ENCODE assay signal across 8 mouse cellular contexts in genomic region chr5:106695681-106696395, GRCm38 (mm10). TPM values are rescaled to one million over a fixed set of nuclear protein-coding genes. Genes with fewer than 3 reads are reported as not detected.
A peak's percentile ranks its signal among the peaks of the same experiment; 100 is the strongest.
DNase-seq lines count a peak whose midpoint lies in the region; ATAC-seq and TF ChIP-seq lines count a peak whose summit lies in the region.

No protein-coding gene starts in this region.

- H3K9me3 ChIP-seq in intestine, postnatal 0 days (ENCODE audit: control insufficient read depth), result no peaks in the 10 kb centered on the region
- H3K9me3 ChIP-seq in liver, embryonic 14.5 days (ENCODE audit: control insufficient read depth, low read length), result no peaks in the 10 kb centered on the region

- H3K4me1 ChIP-seq in intestine, postnatal 0 days (replicated peaks; ENCODE audit: control insufficient read depth, insufficient read depth, low read length), result no peaks in the 10 kb centered on the region
- H3K4me1 ChIP-seq in liver, embryonic 14.5 days (replicated peaks; ENCODE audit: control insufficient read depth in 2 of 2, insufficient read depth in 2 of 2, low read length in 1 of 2), result peaks cover 14 to 26% of the 10 kb centered on the region in 2 experiments

- DNase-seq in layer of hippocampus, adult 2 months (ENCODE audit: low spot score in 2 of 2), result peak in 1 of 2 experiments; percentile 42
- no peak for DNase-seq in layer of hippocampus, postnatal 36 days
- DNase-seq in gastrocnemius, postnatal 4 days (ENCODE audit: low spot score in 2 of 2), result peak; percentile 70 to 81
- DNase-seq in liver, embryonic 14.5 days (ENCODE audit: low read depth in 3 of 3, low spot score in 3 of 3), result peak in 2 of 3 experiments; percentile 31 to 39
- DNase-seq in neural tube, embryonic 10.5 days (ENCODE audit: extremely low spot score, low spot score), result peak; percentile 88
- DNase-seq in testis, postnatal 14 days (ENCODE audit: low spot score), result peak; percentile 82

- H3K4me3 ChIP-seq in layer of hippocampus, adult 2 months, result peak overlapping the region; percentile 95
- peak overlapping the region; percentile 95 for H3K4me3 ChIP-seq in intestine, postnatal 0 days (ENCODE audit: low read depth, low read length)
- H3K4me3 ChIP-seq in liver, embryonic 14.5 days (ENCODE audit: insufficient read depth in 1 of 2, low read depth in 2 of 2, low read length in 2 of 2), result peak overlapping the region; percentile 76 to 86

- ATAC-seq in common myeloid progenitor, adult 5-6 weeks (replicated peaks; ENCODE audit: low read depth, poor library complexity, severe bottlenecking), result peak; percentile 57
- peak; percentile 86 for ATAC-seq in intestine, postnatal 0 days
- peak; percentile 75 for ATAC-seq in liver, embryonic 14.5 days (ENCODE audit: insufficient read depth)

- no peaks in the 10 kb centered on the region for H3K36me3 ChIP-seq in intestine, postnatal 0 days (ENCODE audit: control insufficient read depth, insufficient read depth)
- H3K36me3 ChIP-seq in liver, embryonic 14.5 days (replicated peaks; ENCODE audit: control insufficient read depth, insufficient read depth, low read depth), result peaks cover 5% of the 10 kb centered on the region

- no peaks in the 10 kb centered on the region for H3K27me3 ChIP-seq in intestine, postnatal 0 days (replicated peaks; ENCODE audit: control insufficient read depth, insufficient read depth, low read length)
- H3K27me3 ChIP-seq in liver, embryonic 14.5 days (ENCODE audit: control insufficient read depth, insufficient read depth, low read length), result no peaks in the 10 kb centered on the region

- peak overlapping the region; percentile 100 for H3K27ac ChIP-seq in layer of hippocampus, adult 2 months
- H3K27ac ChIP-seq in intestine, postnatal 0 days (ENCODE audit: low read depth, low read length), result peak overlapping the region; percentile 96
- peak overlapping the region; percentile 68 for H3K27ac ChIP-seq in liver, embryonic 14.5 days

- H3K9ac ChIP-seq in intestine, postnatal 0 days (ENCODE audit: low read depth, low read length), result peak overlapping the region; percentile 96
- peak overlapping the region; percentile 79 for H3K9ac ChIP-seq in liver, embryonic 14.5 days (replicated peaks)

- WGBS in intestine, postnatal 0 days, result under 1% methylated on average over 63 of the region's 63 CpGs
- under 1% methylated on average over 62 of the region's 63 CpGs for WGBS in liver, embryonic 14.5 days (ENCODE audit: insufficient replicate concordance)

- no peak for TF ChIP-seq EP300 in liver, embryonic 14.5 days (IDR thresholded peaks at IDR 0.05; ENCODE audit: low read depth)

- TF ChIP-seq CTCF in layer of hippocampus, adult 2 months (conservative IDR thresholded peaks at IDR 0.05), result no peak
- no peak for TF ChIP-seq CTCF in intestine, postnatal 0 days (IDR thresholded peaks at IDR 0.05; ENCODE audit: low read depth)
- TF ChIP-seq CTCF in liver, embryonic 14.5 days (IDR thresholded peaks at IDR 0.05; ENCODE audit: low read depth), result no peak

- peak overlapping the region; percentile 79 for H3K4me2 ChIP-seq in intestine, postnatal 0 days (replicated peaks; ENCODE audit: low read depth)
- H3K4me2 ChIP-seq in liver, embryonic 14.5 days (ENCODE audit: low read depth), result peak overlapping the region; percentile 87

RNA-seq across cellular contexts. Expression of gene Zfp644, which starts 1.2 kb away (rescaled TPM):
- 100 to 1,000 TPM; 104 TPM for total RNA-seq in layer of hippocampus, adult 2 months (2021)
- total RNA-seq in layer of hippocampus, postnatal 36 days (2021), result 100 to 1,000 TPM; 105 to 107 TPM
- 98.8 and 105 TPM in 2 replicates for total RNA-seq in common myeloid progenitor, adult 5-6 weeks (2017)
- total RNA-seq in gastrocnemius, postnatal 4 days (2021), result 10 to 100 TPM; 71.1 to 84.4 TPM
- polyA plus RNA-seq in intestine, postnatal 0 days (2015; fragmentation: Nextera tagmentation; extraction: Ambion mirVana), result 34.9 and 39.7 TPM in 2 replicates
- polyA plus RNA-seq in liver, embryonic 14.5 days (2012; rRNA removed), result 6.9 and 11.0 TPM in 2 replicates
- polyA plus RNA-seq in liver, embryonic 14.5 days (2014; fragmentation: Nextera tagmentation; extraction: Ambion mirVana), result 19.4 and 21.8 TPM in 2 replicates

Comparison
In these comparisons a context has a peak if more than half of its experiments do, and no peak if none do; other contexts are left out.
1. DNase-seq: peak in gastrocnemius, postnatal 4 days (2 of 2), liver, embryonic 14.5 days (2 of 3), neural tube, embryonic 10.5 days (single experiment) and testis, postnatal 14 days (single experiment); none in layer of hippocampus, postnatal 36 days (0 of 2).
2. Peak in every context shown above with its lines, with median percentiles within 50 percentile points of each other: H3K27ac ChIP-seq, H3K4me3 ChIP-seq and ATAC-seq.